Mouse (Mus musculus): ENCODE data around the gene Dlg2. TPM values are rescaled to one million over a fixed set of nuclear protein-coding genes. Genes with fewer than 3 reads are reported as not detected.

The Dlg2 gene
- polyA plus RNA-seq, 1 experiment from 2014 or later: 14.2 TPM

DNA sequence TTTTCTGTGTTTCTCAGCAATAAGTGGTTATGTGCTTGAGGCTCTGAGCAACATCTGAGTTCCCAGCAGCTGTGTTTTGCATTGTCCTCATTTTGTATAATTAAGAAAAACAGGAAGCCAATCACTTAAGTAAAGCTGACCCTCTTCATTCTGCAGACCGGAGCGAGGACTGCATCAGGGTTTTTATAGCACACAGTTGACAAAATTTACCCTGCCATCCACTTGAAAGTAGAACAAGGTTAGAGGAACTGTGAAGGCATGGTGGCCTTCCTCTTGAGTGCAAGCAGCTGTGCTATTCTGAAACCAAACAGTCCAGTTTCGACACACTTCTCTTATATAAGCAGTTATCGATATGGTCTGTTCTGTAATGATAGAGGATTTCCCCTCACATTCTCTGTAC, 947.3 kb downstream of the Dlg2 start:
- H3K9me3 ChIP-seq (replicated peaks): no peaks in the 10 kb centered on the region
- no peaks in the 10 kb centered on the region for H3K4me1 ChIP-seq (replicated peaks)
- no peak overlapping the region for H3K4me3 ChIP-seq
- no peak overlapping the region for H3K9ac ChIP-seq
- H3K36me3 ChIP-seq: no peaks in the 10 kb centered on the region
- no peak overlapping the region for H3K4me2 ChIP-seq
- H3K27ac ChIP-seq (ENCODE audit: poor library complexity, severe bottlenecking): no peak overlapping the region
- no peak for ATAC-seq (ENCODE audit: insufficient number of reproducible peaks, low FRiP score)
- 81% methylated on average over 4 of the region's 4 CpGs for WGBS
- no peaks in the 10 kb centered on the region for H3K27me3 ChIP-seq (replicated peaks)

DNA sequence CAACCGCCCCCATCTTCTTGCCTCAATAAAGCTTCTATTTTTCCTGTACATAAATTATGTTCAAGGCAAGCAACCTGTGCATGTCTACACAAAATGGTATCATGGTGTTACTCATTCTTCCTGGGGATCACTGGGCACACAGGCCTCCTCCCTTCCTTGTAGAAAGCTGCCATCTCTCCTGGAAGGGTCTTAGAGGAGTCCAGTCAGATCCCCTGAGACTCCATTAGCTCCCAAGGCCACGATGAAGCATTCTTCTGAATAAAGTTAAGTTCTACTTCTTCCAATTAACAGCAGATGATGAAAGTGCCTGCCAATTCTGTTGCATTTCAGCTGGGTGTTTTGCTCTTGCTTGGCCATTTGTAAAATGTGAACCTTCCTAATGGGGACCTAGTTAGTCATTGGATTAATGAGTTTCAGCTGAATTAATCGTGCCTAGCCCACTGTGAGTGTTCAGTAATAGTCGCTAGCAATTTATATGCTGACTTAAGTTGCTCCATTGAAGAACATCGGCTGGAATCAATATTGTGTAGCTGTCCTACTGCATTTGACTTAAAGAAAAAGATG, 953.3 kb downstream of the Dlg2 start:
- WGBS: 78% methylated on average over 5 of the region's 5 CpGs
- no peaks in the 10 kb centered on the region for H3K36me3 ChIP-seq
- no peak overlapping the region for H3K4me2 ChIP-seq
- H3K9me3 ChIP-seq (replicated peaks): no peaks in the 10 kb centered on the region
- H3K27ac ChIP-seq (ENCODE audit: poor library complexity, severe bottlenecking): no peak overlapping the region
- no peaks in the 10 kb centered on the region for H3K4me1 ChIP-seq (replicated peaks)
- H3K27me3 ChIP-seq (replicated peaks): no peaks in the 10 kb centered on the region
- no peak overlapping the region for H3K9ac ChIP-seq
- no peak overlapping the region for H3K4me3 ChIP-seq
- no peak for ATAC-seq (ENCODE audit: insufficient number of reproducible peaks, low FRiP score)

- WGBS: 44% methylated on average over 11 of the region's 11 CpGs
- Histone ChIP-seq H3K4me3 (no peak overlapping the region), H3K9ac (no peak overlapping the region), H3K4me2 (no peak overlapping the region), H3K4me1 (replicated peaks) (no peaks in the 10 kb centered on the region), H3K36me3 (no peaks in the 10 kb centered on the region), H3K27ac (ENCODE audit: poor library complexity, severe bottlenecking) (no peak overlapping the region), H3K27me3 (replicated peaks) (no peaks in the 10 kb centered on the region), H3K9me3 (replicated peaks) (no peaks in the 10 kb centered on the region)
- no peak for ATAC-seq (ENCODE audit: insufficient number of reproducible peaks, low FRiP score)
These were observed 955.2 kb downstream of the Dlg2 start for GRCm38 (mm10) chr7:91431594-91432240.

DNA sequence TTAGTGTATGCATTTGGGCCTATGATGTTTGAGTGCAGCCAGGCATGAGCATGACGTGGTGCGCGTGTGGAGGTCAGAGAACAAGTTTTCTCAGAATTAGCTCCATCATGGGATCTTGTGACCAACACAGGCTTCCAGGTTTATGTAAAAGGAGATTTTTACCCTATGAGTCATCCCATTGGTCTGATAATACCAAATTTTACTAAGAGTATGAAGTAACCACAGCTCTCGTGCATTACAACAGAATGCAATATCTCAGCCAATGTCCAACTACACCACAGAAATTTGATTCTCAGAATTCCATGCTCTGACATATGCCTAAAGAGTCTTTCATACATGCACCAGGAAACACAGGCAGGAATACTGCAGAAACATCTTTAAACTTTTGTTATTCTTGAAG, 956.1 kb downstream of the Dlg2 start:
- 87% methylated on average over 4 of the region's 4 CpGs for WGBS
- Histone ChIP-seq H3K4me2 (no peak overlapping the region), H3K27me3 (replicated peaks) (no peaks in the 10 kb centered on the region), H3K27ac (ENCODE audit: poor library complexity, severe bottlenecking) (no peak overlapping the region), H3K4me1 (replicated peaks) (no peaks in the 10 kb centered on the region), H3K9me3 (replicated peaks) (no peaks in the 10 kb centered on the region), H3K9ac (no peak overlapping the region), H3K4me3 (no peak overlapping the region), H3K36me3 (no peaks in the 10 kb centered on the region)
- ATAC-seq (ENCODE audit: insufficient number of reproducible peaks, low FRiP score): no peak

DNA sequence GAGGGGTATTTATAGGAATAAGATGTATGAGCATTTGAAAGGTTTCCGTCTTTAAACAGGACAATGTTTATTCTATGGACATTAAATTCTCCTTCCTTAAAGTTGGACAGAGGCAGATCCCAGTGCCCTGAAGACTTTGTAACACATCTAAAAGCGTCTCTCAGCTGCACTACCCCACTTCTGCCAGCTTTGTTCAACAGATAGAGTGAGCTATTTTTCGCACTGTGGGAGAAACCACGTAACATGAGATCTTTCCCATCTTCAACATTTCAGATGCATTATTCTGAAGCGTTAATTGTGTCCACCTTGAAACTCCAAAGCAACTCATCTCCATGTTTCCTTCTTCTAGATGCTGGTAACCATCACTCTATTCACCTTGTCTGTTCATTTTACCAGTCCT, 958.3 kb downstream of the Dlg2 start:
- H3K9me3 ChIP-seq (replicated peaks): no peaks in the 10 kb centered on the region
- H3K4me1 ChIP-seq (replicated peaks): no peaks in the 10 kb centered on the region
- H3K9ac ChIP-seq: no peak overlapping the region
- no peak for ATAC-seq (ENCODE audit: insufficient number of reproducible peaks, low FRiP score)
- no peaks in the 10 kb centered on the region for H3K36me3 ChIP-seq
- H3K4me2 ChIP-seq: no peak overlapping the region
- no peak overlapping the region for H3K4me3 ChIP-seq
- no peaks in the 10 kb centered on the region for H3K27me3 ChIP-seq (replicated peaks)
- WGBS: 66% methylated on average over 5 of the region's 5 CpGs
- no peak overlapping the region for H3K27ac ChIP-seq (ENCODE audit: poor library complexity, severe bottlenecking)

GRCm38 (mm10) chr7:91440326-91440725, 963.9 kb downstream of the Dlg2 start:
- Histone ChIP-seq H3K9me3 (replicated peaks) (no peaks in the 10 kb centered on the region), H3K36me3 (no peaks in the 10 kb centered on the region), H3K4me1 (replicated peaks) (no peaks in the 10 kb centered on the region), H3K9ac (no peak overlapping the region), H3K27me3 (replicated peaks) (no peaks in the 10 kb centered on the region), H3K4me2 (no peak overlapping the region), H3K27ac (ENCODE audit: poor library complexity, severe bottlenecking) (no peak overlapping the region), H3K4me3 (no peak overlapping the region)
- ATAC-seq (ENCODE audit: insufficient number of reproducible peaks, low FRiP score): no peak
- WGBS: 69% methylated on average over 6 of the region's 6 CpGs

DNA sequence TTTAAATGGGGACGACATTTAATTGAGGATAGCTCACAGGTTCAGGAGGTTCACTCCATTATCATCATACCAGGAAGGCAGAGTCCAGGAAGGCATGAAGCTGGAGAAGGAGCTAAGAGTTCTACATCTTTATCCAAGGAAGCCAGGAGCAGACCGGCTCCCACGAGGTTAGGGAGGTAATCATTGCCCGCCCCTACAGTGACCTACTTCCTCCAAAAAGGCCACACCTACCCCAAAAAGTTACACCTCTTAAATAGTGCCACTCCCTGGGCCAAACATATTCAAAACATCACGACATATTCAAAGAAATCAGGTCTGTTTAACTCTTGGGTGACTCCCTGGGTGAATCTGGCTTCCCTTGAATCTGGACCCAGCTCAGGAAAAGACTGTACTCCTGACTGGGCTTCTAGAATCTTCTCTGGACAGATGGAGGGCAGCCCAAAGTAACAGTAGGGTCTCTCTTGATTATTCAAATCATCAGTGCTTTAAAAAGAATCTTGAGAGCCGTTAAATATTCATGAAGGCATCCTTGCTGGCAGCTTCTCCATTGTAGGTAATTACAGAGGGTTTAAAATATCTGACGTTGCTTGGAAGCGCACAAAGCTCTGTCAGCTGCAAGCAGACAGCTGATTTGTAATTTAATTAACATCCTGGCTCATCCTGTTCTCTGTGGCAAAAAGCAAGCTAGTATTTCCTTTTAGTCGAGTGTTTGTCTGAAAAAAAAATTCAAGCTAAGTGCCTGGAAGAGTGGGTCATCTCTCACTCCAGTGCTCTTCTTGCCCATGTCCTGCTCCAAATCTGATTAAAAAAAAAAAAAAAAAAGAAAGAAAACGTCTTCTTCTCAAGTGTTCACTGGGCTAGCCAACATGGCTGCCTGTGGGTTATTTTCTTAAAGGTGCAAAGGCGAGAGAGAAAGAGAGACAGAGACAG, 966.2 kb downstream of the Dlg2 start:
- ATAC-seq (ENCODE audit: insufficient number of reproducible peaks, low FRiP score): no peak
- Histone ChIP-seq H3K4me1 (replicated peaks) (no peaks in the 10 kb centered on the region), H3K4me3 (no peak overlapping the region), H3K9ac (no peak overlapping the region), H3K27ac (ENCODE audit: poor library complexity, severe bottlenecking) (no peak overlapping the region), H3K36me3 (no peaks in the 10 kb centered on the region), H3K9me3 (replicated peaks) (no peaks in the 10 kb centered on the region), H3K4me2 (no peak overlapping the region), H3K27me3 (replicated peaks) (no peaks in the 10 kb centered on the region)
- WGBS: 67% methylated on average over 11 of the region's 11 CpGs

- ATAC-seq (ENCODE audit: insufficient number of reproducible peaks, low FRiP score): no peak
- Histone ChIP-seq H3K9me3 (replicated peaks) (no peaks in the 10 kb centered on the region), H3K9ac (no peak overlapping the region), H3K27ac (ENCODE audit: poor library complexity, severe bottlenecking) (no peak overlapping the region), H3K36me3 (no peaks in the 10 kb centered on the region), H3K4me2 (no peak overlapping the region), H3K4me1 (replicated peaks) (no peaks in the 10 kb centered on the region), H3K4me3 (no peak overlapping the region), H3K27me3 (replicated peaks) (no peaks in the 10 kb centered on the region)
- WGBS: 78% methylated on average over 5 of the region's 5 CpGs
These were observed 966.9 kb downstream of the Dlg2 start for GRCm38 (mm10) chr7:91443377-91443714.

DNA sequence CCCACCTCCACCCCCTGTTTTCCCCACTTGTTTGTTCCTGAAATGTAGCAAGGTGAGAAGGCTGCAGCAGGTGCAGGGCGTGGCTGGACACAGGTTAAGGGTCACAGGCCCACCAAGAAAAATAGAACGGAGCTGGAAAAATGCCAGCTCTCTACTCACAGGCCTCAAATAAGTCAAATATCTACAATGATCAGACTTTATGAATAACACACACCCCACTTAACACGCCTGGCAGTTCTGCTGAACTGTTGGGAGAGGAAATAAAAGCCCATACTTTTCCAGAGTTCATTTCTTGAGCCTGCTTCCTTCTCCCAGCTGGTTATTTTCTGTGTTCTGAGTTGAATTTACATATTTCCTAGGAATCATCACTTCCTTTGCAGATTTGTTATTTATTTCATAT, 967.4 kb downstream of the Dlg2 start:
- no peak overlapping the region for H3K27ac ChIP-seq (ENCODE audit: poor library complexity, severe bottlenecking)
- WGBS: 62% methylated on average over 3 of the region's 3 CpGs
- H3K4me1 ChIP-seq (replicated peaks): no peaks in the 10 kb centered on the region
- no peaks in the 10 kb centered on the region for H3K9me3 ChIP-seq (replicated peaks)
- H3K36me3 ChIP-seq: no peaks in the 10 kb centered on the region
- H3K4me3 ChIP-seq: no peak overlapping the region
- no peak overlapping the region for H3K4me2 ChIP-seq
- no peak for ATAC-seq (ENCODE audit: insufficient number of reproducible peaks, low FRiP score)
- no peaks in the 10 kb centered on the region for H3K27me3 ChIP-seq (replicated peaks)
- H3K9ac ChIP-seq: no peak overlapping the region

DNA sequence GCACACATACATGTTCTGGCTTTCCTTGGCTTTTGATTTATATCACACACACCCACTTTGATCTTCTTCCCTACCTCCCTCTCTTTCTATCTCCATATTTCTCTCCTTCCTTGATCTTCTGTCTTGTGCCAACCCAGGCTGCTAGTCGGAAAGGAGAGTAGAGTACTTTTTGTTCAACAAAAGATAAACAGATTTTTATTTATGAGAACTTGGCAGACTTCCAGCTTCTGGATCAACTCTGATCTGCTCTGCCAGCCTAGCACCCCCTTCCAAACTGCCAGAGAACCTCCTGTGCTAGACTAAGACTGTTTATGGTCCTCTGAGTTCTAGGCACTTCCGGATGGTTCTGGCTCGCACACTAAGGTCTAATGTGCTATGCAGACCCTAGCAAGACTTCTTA, 968.3 kb downstream of the Dlg2 start:
- H3K27ac ChIP-seq (ENCODE audit: poor library complexity, severe bottlenecking): no peak overlapping the region
- H3K4me2 ChIP-seq: no peak overlapping the region
- no peak overlapping the region for H3K4me3 ChIP-seq
- no peaks in the 10 kb centered on the region for H3K36me3 ChIP-seq
- no peaks in the 10 kb centered on the region for H3K27me3 ChIP-seq (replicated peaks)
- H3K4me1 ChIP-seq (replicated peaks): no peaks in the 10 kb centered on the region
- 72% methylated on average over 3 of the region's 3 CpGs for WGBS
- ATAC-seq (ENCODE audit: insufficient number of reproducible peaks, low FRiP score): no peak
- H3K9ac ChIP-seq: no peak overlapping the region
- no peaks in the 10 kb centered on the region for H3K9me3 ChIP-seq (replicated peaks)

- H3K4me2 ChIP-seq: no peak overlapping the region
- H3K4me1 ChIP-seq (replicated peaks): no peaks in the 10 kb centered on the region
- H3K27ac ChIP-seq (ENCODE audit: poor library complexity, severe bottlenecking): no peak overlapping the region
- no peaks in the 10 kb centered on the region for H3K9me3 ChIP-seq (replicated peaks)
- no peaks in the 10 kb centered on the region for H3K27me3 ChIP-seq (replicated peaks)
- ATAC-seq (ENCODE audit: insufficient number of reproducible peaks, low FRiP score): no peak
- WGBS: 6% methylated on average over 1 of the region's 1 CpGs
- no peak overlapping the region for H3K4me3 ChIP-seq
- H3K9ac ChIP-seq: no peak overlapping the region
- no peaks in the 10 kb centered on the region for H3K36me3 ChIP-seq
These were observed 980.3 kb downstream of the Dlg2 start for GRCm38 (mm10) chr7:91456796-91457195.
